Comparison of ENCODE assay signal across 8 mouse cellular contexts in genomic region chr9:102625401-102625982, GRCm38 (mm10). TPM values are rescaled to one million over a fixed set of nuclear protein-coding genes. Genes with fewer than 3 reads are reported as not detected.
DNase-seq lines count a peak whose midpoint lies in the region; ATAC-seq and TF ChIP-seq lines count a peak whose summit lies in the region.

No protein-coding gene starts in this region.

- peak overlapping the region; percentile 78 for H3K4me2 ChIP-seq in heart, embryonic 15.5 days
- peak overlapping the region; percentile 88 for H3K4me2 ChIP-seq in lung, postnatal 0 days (replicated peaks; ENCODE audit: low read depth, low read length)

- DNase-seq in heart, adult 18-20 months, result no peak
- DNase-seq in 3T3-L1 (ENCODE audit: low read depth, low spot score) (peak; percentile 59), adipocyte (ENCODE audit: low spot score) (peak; percentile 45)
- peak; percentile 50 for DNase-seq in forelimb bud, embryonic 11.5 days (ENCODE audit: low read depth, low spot score)
- DNase-seq in lung, postnatal 0 days (ENCODE audit: low spot score), result peak; percentile 43
- no peak for DNase-seq in layer of hippocampus, adult 9-10 months (ENCODE audit: low spot score)
- DNase-seq in adrenal gland, adult (ENCODE audit: inconsistent age in 2 of 2, low spot score in 1 of 2), result no peak

- H3K27me3 ChIP-seq in heart, embryonic 15.5 days, result no peaks in the 10 kb centered on the region
- no peaks in the 10 kb centered on the region for H3K27me3 ChIP-seq in lung, postnatal 0 days (replicated peaks; ENCODE audit: insufficient read depth, low read length)

- WGBS in heart, embryonic 15.5 days, result under 1% methylated on average over 27 of the region's 27 CpGs
- WGBS in lung, postnatal 0 days, result under 1% methylated on average over 26 of the region's 27 CpGs

- TF ChIP-seq CTCF in lung, postnatal 0 days (IDR thresholded peaks at IDR 0.05), result no peak

- 0 out of 2 replicates have a peak, but pooled peaks cover 9% of the 10 kb centered on the region for H3K36me3 ChIP-seq in heart, embryonic 15.5 days
- H3K36me3 ChIP-seq in lung, postnatal 0 days (ENCODE audit: insufficient read depth, low read length), result no peaks in the 10 kb centered on the region

- no peaks in the 10 kb centered on the region for H3K9me3 ChIP-seq in heart, embryonic 15.5 days (replicated peaks)
- H3K9me3 ChIP-seq in lung, postnatal 0 days (ENCODE audit: low read length), result no peaks in the 10 kb centered on the region

- peak overlapping the region; percentile 96 for H3K27ac ChIP-seq in heart, embryonic 15.5 days
- peak overlapping the region; percentile 94 for H3K27ac ChIP-seq in lung, postnatal 0 days (ENCODE audit: low read length)

- H3K4me1 ChIP-seq in heart, embryonic 15.5 days (replicated peaks), result peaks cover 23% of the 10 kb centered on the region
- peaks cover 15% of the 10 kb centered on the region for H3K4me1 ChIP-seq in lung, postnatal 0 days (ENCODE audit: insufficient read depth, low read depth, low read length)

- no peak for TF ChIP-seq EP300 in lung, postnatal 0 days (IDR thresholded peaks at IDR 0.05)

- peak overlapping the region; percentile 90 for H3K4me3 ChIP-seq in heart, embryonic 15.5 days
- H3K4me3 ChIP-seq in lung, postnatal 0 days (ENCODE audit: low read depth, low read length), result peak overlapping the region; percentile 89

- ATAC-seq in heart, embryonic 15.5 days (replicated peaks; ENCODE audit: insufficient number of reproducible peaks, insufficient read depth, low FRiP score, low read depth), result no peak; the same call in 1 of the 2 replicates
- peak; percentile 26 for ATAC-seq in lung, postnatal 0 days

- H3K9ac ChIP-seq in heart, embryonic 15.5 days, result peak overlapping the region; percentile 98
- H3K9ac ChIP-seq in lung, postnatal 0 days (replicated peaks; ENCODE audit: low read depth), result peak overlapping the region; percentile 84

RNA-seq across cellular contexts. Expression of gene Anapc13, which starts 0.6 kb away (rescaled TPM):
- polyA plus RNA-seq in heart, embryonic 15.5 days (2015; fragmentation: Nextera tagmentation; extraction: Ambion mirVana), result 216 and 286 TPM in 2 replicates
- 100 to 1,000 TPM; 357 to 368 TPM for total RNA-seq in heart, adult 18-20 months (2021)
- polyA plus RNA-seq in lung, postnatal 0 days (2015; fragmentation: Nextera tagmentation; extraction: Ambion mirVana), result 140 and 151 TPM in 2 replicates

RNA-seq across cellular contexts. Expression of gene Cep63, which starts 0.8 kb away (rescaled TPM):
- 49.5 and 50.2 TPM in 2 replicates for polyA plus RNA-seq in heart, embryonic 15.5 days (2015; fragmentation: Nextera tagmentation; extraction: Ambion mirVana)
- total RNA-seq in heart, adult 18-20 months (2021), result 10 to 100 TPM; 52.5 to 59.4 TPM
- polyA plus RNA-seq in lung, postnatal 0 days (2015; fragmentation: Nextera tagmentation; extraction: Ambion mirVana), result 33.8 and 35.3 TPM in 2 replicates

Comparison
In these comparisons a context has a peak if more than half of its experiments do, and no peak if none do; other contexts are left out.
1. DNase-seq: peak in 3T3-L1 (single experiment), adipocyte (single experiment), forelimb bud, embryonic 11.5 days (single experiment) and lung, postnatal 0 days (single experiment); none in heart, adult 18-20 months (0 of 2), layer of hippocampus, adult 9-10 months (single experiment) and adrenal gland, adult (0 of 2).